Mouse (Mus musculus) A20 (cell line): ENCODE results near the gene Glyctk.
A peak's percentile ranks its signal among the peaks of the same experiment; 100 is the strongest.
"Not testable (repeated sequence)": the region's sequence is repeated elsewhere in the genome, so short reads cannot be mapped to it uniquely, and the experiment has no call there.

Experiments
- DNase-seq: peaks from one replicate; pipeline ENCODE4 v3.0.0-alpha.2; 2011; ENCODE audit warnings: low read depth, low spot score

Gene Glyctk

GRCm38 (mm10) chr9:106176769-106177168 lies 18.8 kb upstream of the Glyctk start:
- DNase-seq: no peak

GRCm38 (mm10) chr9:106175552-106176200 lies 17.7 kb upstream of the Glyctk start:
- no peak for DNase-seq

GRCm38 (mm10) chr9:106173363-106173762 lies 15.4 kb upstream of the Glyctk start:
- no peak for DNase-seq

- no peak for DNase-seq
Observed at GRCm38 (mm10) chr9:106172527-106172926, 14.6 kb upstream of the Glyctk start.

- peak; percentile 59 for DNase-seq
Observed at GRCm38 (mm10) chr9:106171346-106172158, 13.6 kb upstream of the Glyctk start.

GRCm38 (mm10) chr9:106170556-106171345 lies 12.8 kb upstream of the Glyctk start, which contains the start of gene Wdr82:
Gene Wdr82 (plus strand): TSS chr9:106170928.
- DNase-seq: peak; percentile 96

GRCm38 (mm10) chr9:106169917-106170316 lies 12.0 kb upstream of the Glyctk start:
- DNase-seq: no peak

- DNase-seq: not testable (repeated sequence)
Observed at GRCm38 (mm10) chr9:106169006-106169405, 11.1 kb upstream of the Glyctk start.

- DNase-seq: no peak
Observed at GRCm38 (mm10) chr9:106167703-106168102, 9.8 kb upstream of the Glyctk start.

- no peak for DNase-seq
Observed at GRCm38 (mm10) chr9:106167241-106167640, 9.3 kb upstream of the Glyctk start.

- DNase-seq: no peak
Observed at GRCm38 (mm10) chr9:106166709-106167108, 8.8 kb upstream of the Glyctk start.

GRCm38 (mm10) chr9:106160426-106160825 lies 2.5 kb upstream of the Glyctk start:
- no peak for DNase-seq

GRCm38 (mm10) chr9:106159784-106160301 lies 1.9 kb upstream of the Glyctk start:
- DNase-seq: peak; percentile 96

- DNase-seq: no peak
Observed at GRCm38 (mm10) chr9:106159237-106159636, 1.3 kb upstream of the Glyctk start.

GRCm38 (mm10) chr9:106157623-106157925 lies 364 bp downstream of the Glyctk start:
- no peak for DNase-seq

- DNase-seq: no peak
Observed at GRCm38 (mm10) chr9:106156921-106157622, 866 bp downstream of the Glyctk start.

- peak; percentile 68 for DNase-seq
Observed at GRCm38 (mm10) chr9:106156419-106156818, 1.5 kb downstream of the Glyctk start.

- no peak for DNase-seq
Observed at GRCm38 (mm10) chr9:106154106-106154505, 3.8 kb downstream of the Glyctk start.

GRCm38 (mm10) chr9:106149399-106149754 lies 8.6 kb downstream of the Glyctk start:
- no peak for DNase-seq

GRCm38 (mm10) chr9:106148541-106149398 lies 9.2 kb downstream of the Glyctk start:
- no peak for DNase-seq
